Mouse (Mus musculus) neural tube, embryonic 14.5 days (tissue): ENCODE results near the gene Smim6. TPM values are rescaled to one million over a fixed set of nuclear protein-coding genes. Genes with fewer than 3 reads are reported as not detected.

Experiments used
- ATAC-seq: fragments of 200-750 bp; cut with Nextera tagmentation; 2 replicates; pipeline ENCODE4 v1.8.0; 2017; ENCODE audit warnings: low read depth, mild to moderate bottlenecking, moderate TSS enrichment, moderate library complexity
- H3K27ac ChIP-seq: fragments of 300-500 bp; sonication (generic); 2 replicates; pipeline ENCODE4 v1.5.1; 2014; ENCODE audit warnings: low read depth, mild to moderate bottlenecking, control low read depth, low read length, moderate library complexity, mixed read lengths
- H3K27me3 ChIP-seq: fragments of 300-500 bp; sonication (generic); 2 replicates; pipeline ENCODE4 v1.6.1; 2014; ENCODE audit warnings: low read length; ENCODE audit not compliant: control insufficient read depth, insufficient read depth
- H3K36me3 ChIP-seq: fragments of 300-500 bp; sonication (generic); 2 replicates; pipeline ENCODE4 v1.6.1; 2014; ENCODE audit warnings: low read length, mixed read lengths; ENCODE audit not compliant: control insufficient read depth, insufficient read depth
- H3K4me1 ChIP-seq: fragments of 300-500 bp; sonication (generic); 2 replicates; pipeline ENCODE4 v1.6.1; 2014; ENCODE audit warnings: low read length; ENCODE audit not compliant: control insufficient read depth, insufficient read depth
- H3K4me2 ChIP-seq: fragments of 300-500 bp; sonication (generic); 2 replicates; pipeline ENCODE4 v1.6.1; 2014; ENCODE audit warnings: mild to moderate bottlenecking, low read depth, low read length, control low read depth
- H3K4me3 ChIP-seq: fragments of 300-500 bp; sonication (generic); 2 replicates; pipeline ENCODE4 v1.5.1; 2014; ENCODE audit warnings: low read depth, low read length, control low read depth, mixed read lengths
- H3K9ac ChIP-seq: fragments of 300-500 bp; sonication (generic); replicated peaks from 2 replicates; pipeline ENCODE4 v1.6.1; 2014; ENCODE audit warnings: low read depth, mild to moderate bottlenecking, control low read depth, low read length, mixed read lengths
- H3K9me3 ChIP-seq: fragments of 300-500 bp; sonication (generic); 2 replicates; pipeline ENCODE4 v1.6.1; 2016; ENCODE audit warnings: low read length; ENCODE audit not compliant: control insufficient read depth
- WGBS: fragments of 180-500 bp; shearing (Covaris S2); extraction: QIAGEN DNeasy Blood & Tissue Kit; methylation state at CpG from one replicate; pipeline ENCODE4 v1.1.7; 2014; 5-methylcytosine and 5-hydroxymethylcytosine counted together
- polyA plus RNA-seq: library from polyadenylated mRNA; unstranded; fragments of >200 nt; fragmentation: Nextera tagmentation; extraction: Ambion mirVana; gene quantifications from 2 replicates; pipeline ENCODE4 v1.2.1, GENCODE M21; 2014

Smim6 gene
- 0.43 and 0.64 TPM in 2 replicates for polyA plus RNA-seq

GRCm38 (mm10) chr11:115911632-115912376 lies at the start of gene Smim6:
Gene Smim6, plus strand, starts transcription at chr11:115912017.
- H3K9ac ChIP-seq: no peak within 1 kb of the TSS
- H3K27ac ChIP-seq: no peak within 1 kb of the TSS
- H3K4me2 ChIP-seq: no peak within 1 kb of the TSS
- H3K4me1 ChIP-seq: no peaks in the 10 kb centered on the region
- no peak for ATAC-seq
- H3K4me3 ChIP-seq: no peak within 1 kb of the TSS
- H3K27me3 ChIP-seq: no peaks in the 10 kb centered on the region
- no peaks in the 10 kb centered on the region for H3K9me3 ChIP-seq
- H3K36me3 ChIP-seq: 0 out of 2 replicates have a peak, but pooled peaks cover 9% of the 10 kb centered on the region
- 75% methylated on average over 11 of the region's 11 CpGs for WGBS

DNA sequence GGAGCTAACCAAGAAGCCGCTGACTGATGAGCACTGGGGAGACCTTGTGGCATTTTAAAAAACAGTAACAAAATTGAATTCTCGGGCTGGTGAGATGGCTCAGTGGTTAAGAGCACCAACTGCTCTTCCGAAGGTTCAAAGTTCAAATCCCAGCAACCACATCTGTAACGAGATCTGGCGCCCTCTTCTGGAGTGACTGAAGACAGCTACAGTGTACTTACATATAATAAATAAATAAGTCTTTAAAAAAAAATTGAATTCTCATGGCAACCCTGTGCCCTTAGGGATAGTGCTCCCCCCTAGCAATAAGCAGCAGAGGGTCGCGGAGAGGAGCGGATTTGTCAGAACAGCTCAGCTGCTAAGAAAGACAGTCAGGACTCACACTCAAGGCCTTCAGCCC lies 47.9 kb upstream of the Smim6 start:
- Histone ChIP-seq H3K4me3 (no peak overlapping the region), H3K9ac (no peak overlapping the region), H3K4me1 (0 out of 2 replicates have a peak, but pooled peaks cover 6% of the 10 kb centered on the region), H3K27ac (no peak overlapping the region), H3K27me3 (peaks cover 13% of the 10 kb centered on the region), H3K36me3 (no peaks in the 10 kb centered on the region), H3K4me2 (no peak overlapping the region), H3K9me3 (no peaks in the 10 kb centered on the region)
- ATAC-seq: no peak
- 90% methylated on average over 8 of the region's 8 CpGs for WGBS

DNA sequence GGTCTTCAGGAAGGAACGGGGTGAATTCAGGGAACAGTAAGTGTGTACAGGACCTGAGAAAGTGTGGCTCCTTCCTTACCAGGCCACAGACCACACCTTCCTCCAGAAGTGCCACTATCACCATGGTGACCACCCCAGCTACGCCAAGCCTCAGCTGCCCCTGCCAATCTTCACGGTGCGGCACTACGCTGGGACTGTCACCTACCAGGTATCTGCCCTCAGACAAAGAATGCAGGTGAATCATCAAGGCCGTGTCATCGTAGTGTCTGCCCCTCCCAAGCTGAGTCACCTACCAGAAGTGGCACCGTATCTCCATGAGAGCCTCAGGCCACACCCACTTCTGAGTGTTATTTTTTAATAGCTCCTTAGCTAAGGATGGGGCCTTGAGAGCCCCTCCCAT lies 42.4 kb upstream of the Smim6 start:
- no peak overlapping the region for H3K9ac ChIP-seq
- no peak for ATAC-seq
- H3K4me3 ChIP-seq: no peak overlapping the region
- 83% methylated on average over 8 of the region's 8 CpGs for WGBS
- H3K27me3 ChIP-seq: no peaks in the 10 kb centered on the region
- H3K4me2 ChIP-seq: no peak overlapping the region
- H3K36me3 ChIP-seq: no peaks in the 10 kb centered on the region
- H3K27ac ChIP-seq: no peak overlapping the region
- H3K9me3 ChIP-seq: no peaks in the 10 kb centered on the region
- H3K4me1 ChIP-seq: no peaks in the 10 kb centered on the region

DNA sequence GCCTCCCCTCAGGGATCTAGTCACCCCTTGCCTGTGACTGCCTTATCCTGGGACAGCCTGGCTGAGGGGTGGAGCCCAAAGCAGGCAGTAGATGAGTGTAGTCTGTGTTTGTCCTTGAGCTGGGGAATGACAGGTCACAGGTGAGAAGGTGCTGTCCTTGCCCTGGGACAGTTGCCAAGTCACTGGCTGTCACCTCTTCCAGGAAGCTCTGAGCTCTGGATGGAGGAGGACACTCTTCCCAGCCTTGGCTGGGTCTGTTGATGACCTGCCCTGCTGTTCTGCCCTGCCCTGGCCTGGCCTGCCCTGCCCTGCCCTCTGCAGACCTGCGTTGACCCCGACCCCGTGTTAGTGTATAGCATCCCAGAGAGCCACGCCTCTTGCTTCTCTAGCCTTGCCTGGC lies 39.4 kb upstream of the Smim6 start:
- no peak for ATAC-seq
- Histone ChIP-seq H3K4me3 (no peak overlapping the region), H3K9me3 (no peaks in the 10 kb centered on the region), H3K9ac (no peak overlapping the region), H3K27ac (no peak overlapping the region), H3K27me3 (no peaks in the 10 kb centered on the region), H3K4me1 (no peaks in the 10 kb centered on the region), H3K4me2 (no peak overlapping the region), H3K36me3 (no peaks in the 10 kb centered on the region)
- 67% methylated on average over 4 of the region's 4 CpGs for WGBS

GRCm38 (mm10) chr11:115875935-115876334 lies 35.9 kb upstream of the Smim6 start:
- no peaks in the 10 kb centered on the region for H3K9me3 ChIP-seq
- no peak overlapping the region for H3K27ac ChIP-seq
- no peak overlapping the region for H3K4me3 ChIP-seq
- H3K36me3 ChIP-seq: no peaks in the 10 kb centered on the region
- ATAC-seq: no peak
- H3K9ac ChIP-seq: no peak overlapping the region
- H3K27me3 ChIP-seq: no peaks in the 10 kb centered on the region
- H3K4me2 ChIP-seq: no peak overlapping the region
- 95% methylated on average over 3 of the region's 3 CpGs for WGBS
- H3K4me1 ChIP-seq: no peaks in the 10 kb centered on the region

DNA sequence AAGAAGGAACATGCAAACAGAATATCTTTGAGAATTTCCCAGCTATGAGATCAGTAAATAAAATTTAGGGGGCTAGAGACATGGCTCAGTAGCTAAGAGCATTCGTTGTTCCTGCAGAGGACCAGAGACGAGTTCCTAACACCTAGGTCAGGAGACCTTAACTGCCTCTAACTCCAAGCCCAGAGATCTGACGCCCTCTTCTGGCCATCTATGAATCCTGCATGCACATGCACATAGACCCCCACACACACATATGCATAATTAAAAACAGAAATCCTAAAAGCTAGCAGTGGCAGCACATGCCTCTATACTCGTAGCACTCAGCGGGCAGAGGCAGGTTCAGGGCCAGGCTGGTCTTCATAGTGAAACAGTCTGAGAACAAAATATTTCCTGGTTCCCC lies 35.4 kb upstream of the Smim6 start:
- H3K4me3 ChIP-seq: no peak overlapping the region
- ATAC-seq: no peak
- 86% methylated on average over 5 of the region's 5 CpGs for WGBS
- no peak overlapping the region for H3K27ac ChIP-seq
- no peaks in the 10 kb centered on the region for H3K27me3 ChIP-seq
- H3K4me2 ChIP-seq: no peak overlapping the region
- H3K9ac ChIP-seq: no peak overlapping the region
- H3K36me3 ChIP-seq: no peaks in the 10 kb centered on the region
- no peaks in the 10 kb centered on the region for H3K9me3 ChIP-seq
- no peaks in the 10 kb centered on the region for H3K4me1 ChIP-seq

DNA sequence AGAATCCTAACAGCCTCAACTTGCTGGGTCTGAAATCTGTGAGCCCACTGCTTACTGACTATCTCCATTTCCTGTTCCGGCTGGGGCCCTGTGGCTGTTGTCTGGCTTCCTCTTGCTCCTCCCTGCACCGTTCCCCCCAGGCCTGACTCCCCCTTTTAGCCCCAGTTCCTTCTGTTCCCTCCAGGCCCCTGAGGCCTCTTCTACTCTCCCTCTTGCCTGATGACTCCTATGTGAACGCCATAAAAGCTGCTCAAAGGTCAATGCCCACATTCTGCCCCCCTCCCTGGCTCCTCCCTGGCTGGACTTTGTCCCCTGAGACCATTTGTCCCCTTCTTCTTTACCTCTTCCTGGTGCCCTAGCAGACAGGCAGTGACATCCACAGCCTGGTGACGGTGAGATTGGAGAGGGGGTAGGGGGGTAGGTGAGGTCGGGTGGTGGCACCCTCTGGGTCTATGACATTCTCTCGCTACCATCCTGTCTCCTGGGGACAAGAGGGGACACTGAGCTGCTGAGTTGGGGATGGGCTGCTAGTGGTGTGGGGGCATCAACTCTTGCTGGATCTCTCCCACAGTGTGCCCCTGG lies 34.6 kb upstream of the Smim6 start:
- 65% methylated on average over 6 of the region's 6 CpGs for whole genome bisulfite sequencing
- ATAC-seq: no peak
- no peaks in the 10 kb centered on the region for H3K9me3 ChIP-seq
- no peaks in the 10 kb centered on the region for H3K27me3 ChIP-seq
- no peak overlapping the region for H3K4me3 ChIP-seq
- no peaks in the 10 kb centered on the region for H3K36me3 ChIP-seq
- H3K27ac ChIP-seq: no peak overlapping the region
- H3K4me1 ChIP-seq: no peaks in the 10 kb centered on the region
- no peak overlapping the region for H3K9ac ChIP-seq
- H3K4me2 ChIP-seq: no peak overlapping the region

- H3K27me3 ChIP-seq: 0 out of 2 replicates have a peak, but pooled peaks cover 4% of the 10 kb centered on the region
- H3K4me2 ChIP-seq: no peak overlapping the region
- 83% methylated on average over 8 of the region's 8 CpGs for WGBS
- no peak for ATAC-seq
- H3K9ac ChIP-seq: no peak overlapping the region
- H3K4me3 ChIP-seq: no peak overlapping the region
- no peaks in the 10 kb centered on the region for H3K9me3 ChIP-seq
- H3K4me1 ChIP-seq: no peaks in the 10 kb centered on the region
- H3K36me3 ChIP-seq: no peaks in the 10 kb centered on the region
- no peak overlapping the region for H3K27ac ChIP-seq
These were observed 33.7 kb upstream of the Smim6 start for GRCm38 (mm10) chr11:115878071-115878470.

GRCm38 (mm10) chr11:115881002-115881401 lies 30.8 kb upstream of the Smim6 start:
- Histone ChIP-seq H3K27ac (no peak overlapping the region), H3K4me3 (no peak overlapping the region)
- WGBS: 22% methylated on average over 5 of the region's 5 CpGs

More at GRCm38 (mm10) chr11:115881002-115881401, 30.8 kb upstream of the Smim6 start:
- H3K4me2 ChIP-seq: no peak overlapping the region
- H3K4me1 ChIP-seq: no peaks in the 10 kb centered on the region
- 0 out of 2 replicates have a peak, but pooled peaks cover 4% of the 10 kb centered on the region for H3K27me3 ChIP-seq
- H3K9ac ChIP-seq: no peak overlapping the region
- H3K36me3 ChIP-seq: no peaks in the 10 kb centered on the region
- no peaks in the 10 kb centered on the region for H3K9me3 ChIP-seq
- ATAC-seq: no peak
